In the genomic region with DNA sequence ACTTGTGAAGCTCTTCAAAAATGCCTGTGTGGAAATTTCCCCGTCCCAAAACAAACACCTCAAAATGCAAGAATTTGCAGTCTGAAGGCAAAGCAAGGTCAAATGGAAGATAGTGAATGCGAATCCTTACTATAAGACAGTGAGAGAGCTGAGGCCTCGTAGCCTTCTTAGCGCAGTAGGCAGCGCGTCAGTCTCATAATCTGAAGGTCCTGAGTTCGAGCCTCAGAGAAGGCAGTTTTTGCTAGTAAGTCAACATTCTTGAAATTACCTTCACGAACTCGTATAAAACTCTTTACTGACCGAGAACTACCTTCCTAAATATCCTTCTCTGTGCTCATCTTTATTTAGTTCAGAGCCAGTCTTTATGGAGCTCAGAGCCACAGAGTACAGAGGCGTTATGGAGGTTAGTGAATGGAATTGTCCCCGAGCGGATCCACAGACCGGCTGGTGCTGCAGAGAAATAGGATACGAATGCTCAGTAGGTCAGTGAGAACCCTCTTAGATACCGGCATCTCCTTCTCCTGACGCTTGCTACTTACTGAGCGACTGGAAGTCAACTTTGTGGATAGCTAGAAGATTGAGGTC, we compare ENCODE assay signal across 11 mouse cellular contexts. TPM values are rescaled to one million over a fixed set of nuclear protein-coding genes. Genes with fewer than 3 reads are reported as not detected.
DNase-seq lines count a peak whose midpoint lies in the region; ATAC-seq lines count a peak whose summit lies in the region.
"Had no signal": no experiment of that assay in that cellular context is flagged by ENCODE, and none has a peak within 500 bp of the region (broad histone marks: within the 10 kb centered on the region; RNA-seq: fewer than 3 reads in every experiment).

No protein-coding gene starts in this region.

- H3K4me2 ChIP-seq in intestine, embryonic 15.5 days (replicated peaks): peak overlapping the region; percentile 37

- WGBS in heart, embryonic 10.5 days: 5% methylated on average over 18 of the region's 18 CpGs
- WGBS in intestine, embryonic 15.5 days: 5% methylated on average over 18 of the region's 18 CpGs

- H3K36me3 ChIP-seq in heart, embryonic 10.5 days: no peaks in the 10 kb centered on the region
- no peaks in the 10 kb centered on the region for H3K36me3 ChIP-seq in intestine, embryonic 15.5 days

- H3K27me3 ChIP-seq in heart, embryonic 10.5 days (ENCODE audit: insufficient read depth, poor library complexity, severe bottlenecking): peaks cover 23% of the 10 kb centered on the region
- peaks cover 17% of the 10 kb centered on the region for H3K27me3 ChIP-seq in intestine, embryonic 15.5 days (replicated peaks)

- H3K9ac ChIP-seq in intestine, embryonic 15.5 days: no peak overlapping the region

- peak; percentile 78 for DNase-seq in heart, embryonic 10.5 days (ENCODE audit: low spot score)
- DNase-seq in heart, adult 11 months: no peak
- peak; percentile 32 for DNase-seq in 3134 (ENCODE audit: extremely low read depth, insufficient read length, low spot score)
- peak; percentile 85 for DNase-seq in ZHBTc4 (ENCODE audit: low read depth, low spot score)
- no peak for DNase-seq in gastrocnemius, postnatal 25 days
- no peak for DNase-seq in urinary bladder, postnatal 36 days (ENCODE audit: low spot score in 2 of 2)
- no peak for DNase-seq in thymus, postnatal 25 days
- DNase-seq: gastrocnemius, postnatal 14 days; kidney, postnatal 14 days; lung, adult 18-20 months had no signal

- H3K9me3 ChIP-seq in heart, embryonic 10.5 days: no peaks in the 10 kb centered on the region
- no peaks in the 10 kb centered on the region for H3K9me3 ChIP-seq in intestine, embryonic 15.5 days

- peak overlapping the region; percentile 54 for H3K4me3 ChIP-seq in heart, embryonic 10.5 days
- H3K4me3 ChIP-seq in intestine, embryonic 15.5 days (replicated peaks): peak overlapping the region; percentile 3; the same call in 1 of the 2 replicates

- H3K27ac ChIP-seq in heart, embryonic 10.5 days: no peak overlapping the region
- H3K27ac ChIP-seq in intestine, embryonic 15.5 days: no peak overlapping the region

- H3K4me1 ChIP-seq in heart, embryonic 10.5 days: 0 out of 2 replicates have a peak, but pooled peaks cover 4% of the 10 kb centered on the region
- 0 out of 2 replicates have a peak, but pooled peaks cover 12% of the 10 kb centered on the region for H3K4me1 ChIP-seq in intestine, embryonic 15.5 days (replicated peaks)

- no peak for ATAC-seq in intestine, embryonic 15.5 days

RNA-seq across cellular contexts. Expression of a gene that starts 51.6 kb away (rescaled TPM):
- 39.0 and 42.2 TPM in 2 replicates for polyA plus RNA-seq in heart, embryonic 10.5 days (2016; fragmentation: Nextera tagmentation; extraction: Ambion mirVana)
- 34.5 and 40.5 TPM in 2 replicates for polyA plus RNA-seq in intestine, embryonic 15.5 days (2015; fragmentation: Nextera tagmentation; extraction: Ambion mirVana)
- total RNA-seq in gastrocnemius, postnatal 25 days (2021): 10 to 100 TPM in 1 of 2 experiments, 1 to 10 TPM in 1; 8.8 to 10.3 TPM

Comparison
In these comparisons a context has a peak if more than half of its experiments do, and no peak if none do; other contexts are left out.
1. DNase-seq: peak in heart, embryonic 10.5 days (single experiment), 3134 (single experiment) and ZHBTc4 (single experiment); none in heart, adult 11 months (single experiment), gastrocnemius, postnatal 25 days (single experiment), urinary bladder, postnatal 36 days (0 of 2) and thymus, postnatal 25 days (single experiment).